Mouse (Mus musculus) liver, embryonic 14.5 days (tissue): Measurements from ENCODE around the gene Zdhhc22.

Experiments used
- CTCF ChIP-seq: IDR thresholded peaks from 2 replicates; pipeline ENCODE4 v1.5.1; 2016; ENCODE audit warnings: antibody characterized with exemption, low read depth, control low read depth
- EP300 ChIP-seq: IDR thresholded peaks from 2 replicates; pipeline ENCODE4 v1.6.1; 2016; ENCODE audit warnings: antibody characterized with exemption, low read depth

DNA sequence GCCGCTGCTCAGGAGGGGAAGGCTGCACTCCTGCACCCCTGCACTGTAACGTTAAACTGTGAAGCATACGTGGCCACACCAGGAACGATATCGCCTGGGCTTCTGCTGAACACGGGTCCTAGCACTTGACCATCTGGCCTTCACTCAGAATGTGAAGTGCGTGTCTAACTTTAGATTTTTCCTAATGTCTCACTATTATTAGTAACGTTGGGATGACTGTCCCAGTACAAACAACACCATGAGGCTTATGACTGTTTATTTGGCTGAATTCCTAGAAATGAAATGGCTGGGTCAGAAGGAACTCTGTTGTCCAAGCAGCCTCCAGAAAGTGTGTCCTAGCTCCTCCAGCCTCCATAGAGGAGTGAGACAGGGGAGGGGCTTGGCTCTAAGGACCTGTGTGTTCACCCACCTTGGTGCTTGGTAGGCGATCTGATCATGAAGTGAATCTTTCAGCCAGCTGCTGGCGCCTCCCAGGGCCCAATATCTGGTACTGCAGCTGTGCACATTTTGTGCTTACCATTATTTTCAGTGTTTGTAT lies 9.1 kb upstream of the Zdhhc22 start:
- TF ChIP-seq CTCF = no peak
- no peak for TF ChIP-seq EP300
